Mouse (Mus musculus) mesoderm, embryonic 11.5 days (tissue): ENCODE measurements around the gene Dolpp1.

ENCODE experiments used
- DNase-seq: peaks from one replicate; pipeline ENCODE4 v3.0.0-alpha.2; 2012; ENCODE audit warnings: low read depth, low spot score

Dolpp1 gene

DNA sequence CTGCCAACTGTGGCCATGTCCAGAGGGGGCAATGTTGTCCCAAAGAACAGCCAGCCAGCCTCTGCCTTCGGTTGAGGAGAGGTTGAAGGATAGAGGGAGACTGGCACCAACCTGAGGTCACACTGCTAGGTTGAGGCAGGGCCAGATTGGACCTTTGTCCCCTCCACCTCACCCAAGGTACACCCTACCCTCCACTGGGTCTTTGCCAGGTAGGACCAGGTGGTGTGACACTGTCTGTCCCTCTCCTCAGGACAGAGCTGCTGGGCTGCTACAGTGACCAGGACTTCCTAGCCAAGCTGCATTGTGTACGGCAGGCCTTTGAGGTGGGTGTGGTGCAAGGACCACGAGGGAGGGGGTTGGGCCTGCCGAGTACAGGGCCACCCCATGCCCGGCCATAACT lies 14.3 kb upstream of the Dolpp1 start:
- no peak for DNase-seq

- DNase-seq, result no peak
Observed at GRCm38 (mm10) chr2:30379307-30379706, 12.7 kb upstream of the Dolpp1 start.

DNA sequence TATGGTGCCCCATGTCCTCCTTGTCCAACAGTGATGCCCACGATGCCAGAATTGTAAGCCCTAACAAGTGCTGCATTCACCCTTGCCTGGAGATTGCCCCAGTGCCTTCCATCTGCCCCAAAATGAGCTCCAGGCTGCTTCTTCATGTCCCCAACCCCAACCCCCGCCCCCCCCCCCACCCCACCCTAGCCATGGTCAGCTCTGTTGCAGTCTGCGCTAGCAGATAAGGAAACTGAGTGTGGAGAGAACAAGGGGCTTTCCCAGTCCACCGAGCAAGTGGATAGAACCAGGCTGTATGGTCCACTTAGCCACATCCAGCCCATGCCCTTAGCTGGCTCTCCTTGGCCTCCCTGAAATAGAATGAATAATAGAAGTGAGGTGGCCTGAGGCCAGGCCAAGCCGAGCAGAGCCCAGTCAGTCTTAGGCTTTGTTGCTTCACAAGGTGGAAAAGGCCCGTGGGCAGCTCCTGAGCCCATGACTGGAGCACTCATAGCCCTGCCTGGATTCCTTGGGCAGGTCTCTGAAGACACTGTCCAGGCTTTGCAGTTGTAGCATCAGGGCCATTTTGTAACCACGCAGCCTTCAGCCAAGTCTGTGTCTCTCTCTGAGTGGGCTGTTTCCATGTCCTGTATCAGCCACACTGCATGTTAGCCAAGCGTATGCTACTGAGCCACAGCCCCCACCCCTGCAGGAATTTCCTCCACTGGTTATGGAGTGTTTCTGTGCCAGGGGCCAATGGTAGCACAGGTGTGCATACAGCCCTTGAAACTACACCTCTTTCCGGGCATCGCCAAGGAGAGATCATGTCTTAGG lies 11.3 kb upstream of the Dolpp1 start:
- no peak for DNase-seq

DNA sequence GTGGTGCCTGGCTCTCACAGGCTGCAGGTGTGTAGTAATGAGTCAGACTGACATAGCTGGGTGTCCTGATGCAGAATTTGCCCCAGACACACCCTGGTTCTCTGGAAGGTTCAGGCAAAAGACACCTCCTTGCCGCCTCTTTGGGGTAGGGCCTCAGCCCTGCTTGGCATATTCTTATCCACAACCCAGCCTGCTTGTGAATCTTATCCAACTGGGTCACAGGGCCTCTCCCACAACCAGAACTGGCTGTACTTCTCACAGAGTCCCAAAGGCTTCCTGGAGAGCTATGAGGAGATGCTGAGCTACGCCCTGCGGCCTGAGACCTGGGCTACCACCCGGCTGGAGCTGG lies 10.7 kb upstream of the Dolpp1 start:
- no peak for DNase-seq

GRCm38 (mm10) chr2:30384814-30385213 lies 7.2 kb upstream of the Dolpp1 start:
- no peak for DNase-seq

GRCm38 (mm10) chr2:30385591-30385990 lies 6.5 kb upstream of the Dolpp1 start:
- no peak for DNase-seq

GRCm38 (mm10) chr2:30386913-30387312 lies 5.1 kb upstream of the Dolpp1 start:
- no peak for DNase-seq

DNA sequence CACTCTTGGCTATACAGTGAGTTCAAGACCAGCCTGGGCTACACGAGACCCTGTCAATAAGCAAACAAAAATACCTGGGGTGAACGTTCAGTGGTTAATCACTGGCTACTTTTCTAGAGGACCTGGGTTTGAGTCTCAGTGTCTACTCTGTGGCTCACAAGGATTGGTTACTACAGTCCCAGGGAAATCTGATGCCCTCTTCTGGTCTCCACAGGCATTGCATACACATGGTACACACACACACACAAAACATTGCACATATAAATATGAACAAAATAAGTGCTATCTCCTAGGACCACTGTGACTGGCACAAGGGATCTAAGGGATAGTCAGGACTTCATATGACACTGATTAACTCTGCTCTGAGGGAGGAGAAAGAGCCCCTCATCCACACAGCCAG lies 3.1 kb upstream of the Dolpp1 start:
- DNase-seq, result no peak

- DNase-seq, result peak; percentile 94
Observed at GRCm38 (mm10) chr2:30392577-30393369, 719 bp downstream of the Dolpp1 start.

DNA sequence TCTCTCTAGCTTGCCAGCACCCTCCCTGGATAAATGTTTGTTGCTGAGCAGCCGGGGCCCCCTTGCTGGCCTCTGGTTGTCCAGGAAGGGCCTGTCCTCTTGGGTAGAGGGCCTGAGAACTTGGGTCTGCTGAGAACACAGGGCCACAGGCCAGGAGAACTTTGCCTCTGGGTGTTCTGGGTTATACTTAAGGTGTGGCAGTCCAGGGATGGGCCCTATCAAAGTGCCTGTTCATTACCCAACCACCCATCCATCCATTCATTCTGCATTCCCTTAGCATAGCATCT lies 1.3 kb downstream of the Dolpp1 start:
- DNase-seq, result no peak

DNA sequence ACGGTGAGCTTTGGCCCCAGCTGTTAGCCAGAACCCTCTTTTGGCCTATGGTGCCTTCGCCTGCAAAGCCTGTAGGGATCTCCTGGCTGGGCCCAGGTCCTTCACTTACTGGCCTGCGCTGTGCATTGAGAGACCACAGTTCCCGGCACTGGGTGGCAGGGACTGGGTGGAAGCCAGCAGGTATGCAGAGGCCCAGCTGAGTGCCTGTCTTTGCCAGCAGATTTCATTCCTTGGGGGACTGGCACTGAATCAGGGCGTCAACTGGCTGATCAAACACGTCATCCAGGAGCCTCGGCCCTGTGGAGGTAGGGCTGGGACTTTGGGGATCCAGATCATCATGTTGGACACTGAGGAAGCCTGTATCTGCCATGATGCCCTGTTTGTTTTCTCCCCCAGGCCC lies 3.7 kb downstream of the Dolpp1 start:
- no peak for DNase-seq

GRCm38 (mm10) chr2:30396246-30396645 lies 4.2 kb downstream of the Dolpp1 start:
- DNase-seq, result no peak

DNA sequence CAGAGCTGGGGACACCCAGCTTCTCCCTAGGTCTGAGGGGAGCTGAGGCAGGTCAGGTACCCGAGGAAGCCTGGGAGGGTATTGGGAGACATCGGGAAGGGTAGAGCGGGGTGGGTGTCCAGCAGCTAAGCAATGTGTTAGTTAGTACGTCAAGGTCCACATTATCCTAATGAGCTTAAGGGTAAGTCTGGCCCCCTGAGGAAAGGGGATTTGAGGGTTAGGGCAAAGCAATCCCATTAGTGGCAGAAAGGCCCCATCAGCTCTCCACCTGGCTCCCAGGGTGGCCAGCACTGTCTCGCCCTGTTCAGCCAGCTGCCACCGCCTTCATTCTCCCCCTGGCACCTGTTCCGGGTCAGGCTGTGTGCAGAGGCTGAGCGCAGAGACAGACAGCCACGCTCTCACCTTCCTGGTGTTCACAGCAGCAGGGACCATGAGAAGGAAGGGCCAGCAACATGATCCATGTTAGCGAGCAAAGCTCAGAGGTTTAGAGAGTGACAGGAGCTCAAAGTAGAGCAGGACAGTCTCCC lies 6.0 kb downstream of the Dolpp1 start:
- DNase-seq, result no peak

DNA sequence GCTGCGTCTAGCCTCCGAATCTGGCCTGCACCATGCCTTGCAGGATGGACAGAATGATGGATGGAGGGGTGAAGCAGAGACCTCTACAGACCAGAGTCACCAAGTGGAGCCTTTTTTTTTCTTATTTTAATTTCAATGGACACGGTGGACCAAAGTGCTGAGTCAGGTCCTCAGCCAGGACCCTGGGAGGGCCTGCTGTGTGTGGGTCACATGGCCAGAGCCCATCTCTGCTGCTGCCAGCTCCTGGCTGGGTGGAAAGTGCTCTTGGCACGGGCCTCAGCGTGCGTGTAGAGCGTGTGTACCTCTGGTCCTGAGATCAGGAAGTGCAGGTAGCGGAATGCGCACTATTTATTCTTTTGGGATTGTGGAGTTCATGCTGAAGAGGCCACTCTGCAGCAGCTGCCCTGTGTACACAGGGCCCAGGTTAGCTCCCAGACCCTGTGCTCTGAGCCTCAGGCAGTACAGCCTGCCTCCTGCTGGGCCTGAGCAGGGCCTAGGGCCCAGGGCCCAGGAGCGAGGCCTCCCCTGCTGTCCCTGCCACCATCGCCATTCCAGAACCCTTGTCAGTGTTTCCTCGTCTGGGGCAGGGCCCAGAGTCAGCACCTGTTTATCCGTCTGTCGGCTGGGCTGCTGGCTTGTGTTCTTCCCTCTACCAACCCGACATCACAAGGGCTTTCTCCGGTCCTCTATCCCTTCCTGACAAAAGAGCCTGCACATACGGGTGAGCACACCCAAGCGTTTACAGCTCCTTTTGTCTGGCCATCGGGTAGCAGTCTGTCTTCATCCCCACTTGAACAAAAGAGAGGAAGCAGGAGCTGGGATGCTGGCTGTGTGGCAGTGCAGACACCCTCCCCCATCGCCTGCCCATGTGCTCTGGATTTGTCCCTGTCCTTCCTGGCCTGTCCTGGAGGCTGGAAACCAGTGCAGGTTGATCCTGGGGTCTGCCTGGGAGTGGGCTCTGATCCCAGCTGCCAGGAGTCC lies 7.4 kb downstream of the Dolpp1 start:
- peak; percentile 49 for DNase-seq

GRCm38 (mm10) chr2:30401581-30401980 lies 9.5 kb downstream of the Dolpp1 start:
- DNase-seq, result no peak

GRCm38 (mm10) chr2:30402351-30402826 lies 10.3 kb downstream of the Dolpp1 start:
- no peak for DNase-seq

- no peak for DNase-seq
Observed at GRCm38 (mm10) chr2:30402843-30403242, 10.8 kb downstream of the Dolpp1 start.

GRCm38 (mm10) chr2:30403870-30404269 lies 11.8 kb downstream of the Dolpp1 start:
- DNase-seq, result no peak

- no peak for DNase-seq
Observed at GRCm38 (mm10) chr2:30407221-30407620, 15.2 kb downstream of the Dolpp1 start.

GRCm38 (mm10) chr2:30407778-30408177 lies 15.7 kb downstream of the Dolpp1 start:
- no peak for DNase-seq

DNA sequence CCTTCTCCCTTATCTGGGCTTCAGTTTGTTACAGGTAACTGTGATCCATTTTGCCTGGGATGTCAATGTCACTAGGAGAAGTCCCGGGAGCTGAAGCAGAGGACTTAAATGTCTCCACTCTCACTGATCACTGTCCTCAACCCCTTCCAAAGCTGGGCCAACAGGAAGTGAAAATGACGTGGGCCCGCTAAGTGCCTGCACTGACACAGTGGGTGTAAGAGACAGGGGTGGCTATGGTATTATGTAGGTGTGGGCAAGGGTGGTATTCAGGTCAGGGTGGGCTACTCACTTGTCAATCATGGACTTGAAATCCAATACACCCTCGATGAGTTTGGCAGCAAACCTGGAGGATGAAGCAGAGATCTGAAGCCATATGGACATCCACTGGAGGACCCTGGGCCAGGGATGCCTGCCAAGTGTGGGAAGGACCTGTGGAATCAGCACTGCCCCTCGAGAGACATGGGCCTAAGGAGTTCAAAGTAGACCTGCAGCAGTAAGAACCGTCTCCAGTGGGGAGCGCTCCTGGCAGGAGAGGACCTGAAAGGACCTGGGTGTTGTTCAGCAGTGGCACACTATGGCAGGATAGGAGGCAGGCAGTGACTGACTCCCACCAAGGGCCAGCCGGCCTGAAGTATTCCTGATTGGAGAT lies 16.5 kb downstream of the Dolpp1 start:
- DNase-seq, result no peak
